Mouse (Mus musculus) layer of hippocampus, postnatal 25 days (tissue): Measurements from ENCODE around the gene Irgc1. TPM values are rescaled to one million over a fixed set of nuclear protein-coding genes. Genes with fewer than 3 reads are reported as not detected.

Experiments used
- DNase-seq, 2 experiments: peaks; one replicate each; pipeline ENCODE4 v3.0.0; 2022; ENCODE audit warnings: mixed read lengths in 2 of 2, low spot score in 1 of 2; ENCODE audit errors: extremely low spot score in 1 of 2
- total RNA-seq, 2 experiments: library from RNA; stranded (reverse); gene quantifications; 2 replicates each; pipeline ENCODE4 v1.2.3; 2021

Irgc1 gene
- total RNA-seq, 2 experiments from 2014 or later = not detected

GRCm38 (mm10) chr7:24439191-24439590, 12.9 kb downstream of the Irgc1 start:
- no peak for DNase-seq

- no peak for DNase-seq
These were observed 14.1 kb downstream of the Irgc1 start for GRCm38 (mm10) chr7:24437981-24438380.

DNA sequence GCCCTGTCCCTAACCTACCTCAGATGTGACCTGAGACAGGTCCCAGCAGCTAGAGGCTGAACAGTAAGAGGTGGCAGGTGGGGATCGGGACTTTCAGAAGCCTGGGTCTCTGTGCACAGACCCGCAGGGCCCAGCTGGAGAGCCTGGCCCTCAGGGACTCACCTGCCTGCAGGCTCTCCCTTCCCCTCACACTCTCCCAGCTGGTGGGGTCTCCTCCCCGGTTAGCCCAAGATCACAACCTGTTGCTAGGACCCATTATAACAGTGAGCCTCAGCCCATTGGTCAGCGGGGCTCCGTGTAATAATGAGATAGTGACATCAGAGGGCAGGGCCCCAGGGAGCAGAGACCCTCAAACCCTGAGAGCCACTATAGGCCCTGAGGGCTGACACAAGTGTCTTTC, 16.8 kb downstream of the Irgc1 start:
- no peak for DNase-seq

DNA sequence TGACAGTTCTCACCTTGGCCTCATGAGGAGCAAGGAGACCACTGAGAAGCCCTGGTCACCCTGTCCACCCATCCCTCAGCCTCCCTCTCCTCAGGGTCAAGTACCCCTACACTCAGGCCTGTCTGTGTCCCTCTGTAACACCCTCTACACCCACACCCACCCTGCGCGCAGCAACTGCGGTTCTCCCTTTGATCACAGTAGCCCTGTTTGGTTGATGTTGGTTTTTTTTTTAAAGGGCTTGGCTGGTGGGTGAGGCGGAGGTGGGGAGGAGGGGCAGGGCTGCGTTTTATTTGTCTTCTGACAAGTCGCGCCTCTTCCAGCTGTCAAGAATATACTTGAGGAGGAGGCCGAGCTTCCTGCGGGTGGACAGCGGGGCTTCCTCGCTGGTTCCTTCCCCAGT, 20.4 kb downstream of the Irgc1 start:
- DNase-seq = no peak

GRCm38 (mm10) chr7:24430551-24431345, 21.3 kb downstream of the Irgc1 start:
- no peak for DNase-seq

- peak; percentile 51 to 53 for DNase-seq
These were observed 22.5 kb downstream of the Irgc1 start for GRCm38 (mm10) chr7:24429413-24430112.

- DNase-seq = no peak
These were observed 23.4 kb downstream of the Irgc1 start for GRCm38 (mm10) chr7:24428725-24429124.

DNA sequence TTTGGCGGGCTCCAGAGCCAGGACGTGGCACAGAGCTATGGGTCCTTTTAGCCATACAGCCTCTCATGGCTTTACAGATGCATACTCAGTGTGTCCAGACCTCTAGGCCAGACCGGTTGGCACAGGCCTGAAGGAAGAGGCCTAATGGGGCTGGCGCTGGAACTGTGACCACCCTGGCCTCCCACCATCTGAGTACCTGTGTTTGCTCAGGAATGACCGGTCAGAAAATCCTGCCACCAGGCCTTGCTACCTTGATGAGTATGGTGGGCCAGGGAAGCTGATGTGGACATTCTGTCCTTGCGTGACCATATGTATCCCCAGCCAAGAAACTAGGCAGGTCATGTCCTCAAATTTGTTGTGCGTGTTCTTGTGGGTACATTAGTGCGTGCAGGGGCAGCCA, 24.9 kb downstream of the Irgc1 start:
- DNase-seq = no peak

DNA sequence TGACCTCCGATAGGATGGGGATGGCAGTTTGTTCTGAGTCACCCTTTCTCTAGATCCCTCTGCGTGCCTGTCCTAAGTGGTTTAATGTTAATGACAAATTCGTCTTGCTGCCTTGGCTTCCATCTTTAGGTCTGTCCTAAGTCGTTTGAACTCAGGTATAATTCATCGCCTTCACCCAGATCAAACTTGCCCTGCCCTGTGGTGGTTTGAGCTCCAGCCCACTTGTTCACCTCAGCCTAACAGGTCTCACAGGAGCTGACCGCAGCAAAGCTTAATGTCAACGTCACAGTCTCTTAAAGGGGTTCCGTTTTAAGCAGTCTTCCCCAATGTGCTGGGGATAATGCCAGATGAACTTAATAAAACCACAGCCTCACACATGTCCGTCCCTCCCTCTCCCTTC, 26.2 kb downstream of the Irgc1 start:
- DNase-seq = no peak

DNA sequence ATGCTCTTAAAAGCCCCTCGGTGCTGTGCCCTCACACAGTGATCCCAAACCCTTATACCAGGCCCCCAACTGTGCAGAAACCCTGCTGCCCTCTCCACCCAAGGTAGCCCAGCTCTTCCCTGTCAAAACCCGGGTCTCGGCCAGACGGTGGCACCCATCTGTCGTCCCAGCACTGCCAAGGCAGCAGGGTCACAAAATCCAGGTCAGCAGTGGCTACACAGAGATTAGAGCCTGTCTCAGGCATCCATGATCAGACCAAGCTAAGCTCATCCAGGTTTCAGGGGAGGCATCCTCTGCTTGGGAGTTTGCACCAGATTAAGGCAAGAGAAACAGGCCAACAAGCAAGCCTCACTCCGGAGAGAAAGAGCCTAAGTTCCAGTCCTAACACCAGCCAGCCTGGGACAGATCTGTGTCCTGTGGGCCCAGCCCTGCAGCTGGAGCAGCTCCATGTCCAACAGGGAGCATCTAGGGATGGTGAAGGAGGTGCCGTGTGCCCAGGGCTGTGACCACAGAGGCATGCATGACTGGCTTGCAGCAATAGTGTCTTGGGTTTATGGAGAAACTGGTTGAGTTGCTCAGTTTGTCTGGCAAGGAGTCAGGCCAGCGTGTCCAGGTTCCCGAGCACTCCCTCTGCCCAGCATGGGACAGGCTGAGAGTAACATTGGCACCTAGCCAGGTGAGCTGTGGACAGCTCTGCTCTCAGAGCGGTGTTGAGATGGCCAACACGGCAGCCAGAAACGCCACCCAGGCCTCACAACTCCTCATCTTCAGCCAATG, 28.0 kb downstream of the Irgc1 start:
- DNase-seq = no peak

- DNase-seq = no peak
These were observed 28.9 kb downstream of the Irgc1 start for GRCm38 (mm10) chr7:24423107-24423763.

GRCm38 (mm10) chr7:24422251-24422650, 29.8 kb downstream of the Irgc1 start:
- no peak for DNase-seq

DNA sequence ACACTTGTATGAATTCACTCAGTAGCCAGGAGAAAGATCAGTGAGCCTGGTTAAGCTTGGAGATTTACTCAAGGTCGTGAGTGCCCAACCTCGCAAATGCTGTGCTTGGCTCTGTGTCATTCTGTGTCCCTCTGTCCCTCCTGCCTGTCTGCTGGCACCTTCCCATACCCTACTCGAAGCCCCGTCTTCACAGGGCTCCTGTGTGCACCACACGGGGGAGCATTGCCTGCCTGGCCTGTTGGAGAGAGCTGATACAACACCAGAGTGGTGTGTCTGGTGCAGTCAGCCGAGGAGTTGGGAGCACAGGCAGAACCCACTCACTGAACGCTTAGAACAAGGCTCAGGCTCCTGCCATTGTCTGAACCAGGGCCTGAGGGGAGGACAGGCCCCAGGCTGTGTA, 30.4 kb downstream of the Irgc1 start:
- DNase-seq = no peak

GRCm38 (mm10) chr7:24419579-24419978, 32.5 kb downstream of the Irgc1 start:
- DNase-seq = no peak

GRCm38 (mm10) chr7:24415261-24415660, 36.8 kb downstream of the Irgc1 start:
- DNase-seq = no peak

DNA sequence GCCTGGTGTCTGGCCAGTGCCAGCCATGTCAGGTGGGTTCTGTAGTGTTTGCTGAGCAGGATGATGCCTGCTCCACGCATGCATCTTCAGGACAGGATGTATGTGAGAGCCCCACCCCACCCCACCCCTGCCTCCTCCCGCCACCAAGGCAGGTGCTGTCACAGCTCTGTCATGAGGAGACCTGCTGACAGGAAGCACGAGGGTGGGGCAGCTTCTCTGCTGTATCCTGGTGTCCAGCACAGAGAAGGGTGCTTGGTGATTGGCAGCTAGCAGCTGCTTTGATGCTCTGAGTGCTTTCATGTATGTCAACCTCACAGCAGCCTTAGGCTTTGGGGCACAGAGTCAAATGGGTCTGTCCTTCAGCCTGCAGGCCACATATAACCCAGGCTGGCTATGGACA, 38.5 kb downstream of the Irgc1 start:
- no peak for DNase-seq

DNA sequence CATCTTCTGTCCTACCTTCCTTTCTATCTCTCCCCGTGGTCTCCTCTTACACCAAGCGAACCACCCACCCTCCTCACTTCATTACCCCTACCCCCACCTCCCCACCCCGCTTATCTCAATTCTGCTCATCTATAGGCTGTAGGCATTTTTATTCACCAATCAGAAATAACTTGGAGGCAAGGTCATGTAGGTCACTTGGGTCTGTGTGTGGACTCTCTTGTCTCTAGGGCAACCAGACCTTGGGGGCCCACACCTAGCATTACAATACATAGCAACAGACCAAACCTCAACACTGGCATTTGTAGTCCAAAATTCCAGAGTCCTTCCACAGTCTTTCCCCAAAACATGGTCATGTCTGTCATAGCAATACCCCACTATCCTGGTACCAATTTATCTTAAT, 41.3 kb downstream of the Irgc1 start:
- DNase-seq = no peak

DNA sequence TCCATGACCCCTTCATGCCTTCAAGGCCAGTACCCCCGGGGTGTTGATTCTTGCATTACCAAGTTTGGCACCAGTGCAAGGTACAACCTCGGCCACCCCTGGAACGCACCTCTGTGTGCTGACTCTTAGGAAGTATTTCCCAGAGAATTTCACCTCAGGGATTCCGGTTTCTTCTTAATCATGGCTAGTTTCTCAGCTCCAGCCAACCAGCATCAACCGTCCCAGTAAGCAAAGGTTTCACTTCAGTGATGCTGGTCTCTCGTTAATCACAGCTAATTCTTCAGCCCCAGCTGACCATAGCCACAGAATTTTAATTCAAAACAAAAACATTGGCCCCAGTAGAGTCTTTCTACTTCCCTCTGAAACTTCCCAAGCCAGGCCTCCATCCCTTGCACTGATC, 42.0 kb downstream of the Irgc1 start:
- no peak for DNase-seq

- no peak for DNase-seq
These were observed 43.9 kb downstream of the Irgc1 start for GRCm38 (mm10) chr7:24408186-24408585.

GRCm38 (mm10) chr7:24406528-24407344, 45.4 kb downstream of the Irgc1 start:
- peak; percentile 39 to 62 for DNase-seq
